Mouse (Mus musculus) erythroid progenitor cell, adult 5-6 weeks (primary cell): ENCODE measurements around the gene Zfp869. TPM values are rescaled to one million over a fixed set of nuclear protein-coding genes. Genes with fewer than 3 reads are reported as not detected.
"Not testable (repeated sequence)": the region's sequence is repeated elsewhere in the genome, so short reads cannot be mapped to it uniquely, and the experiment has no call there.

Source experiments
- ATAC-seq: replicated peaks from 2 replicates; pipeline ENCODE4 v1.8.0; 2016; ENCODE audit warnings: moderate number of reproducible peaks, mild to moderate bottlenecking, moderate TSS enrichment, inconsistent platforms; ENCODE audit not compliant: poor library complexity, low FRiP score, severe bottlenecking
- total RNA-seq, 2 experiments: library from RNA; stranded (forward) in 1 of 2; stranded (reverse) in 1 of 2; fragments of 150-400 nt in 1 of 2; fragments of 186-747, 209-891 nt in 1 of 2; gene quantifications; 2 replicates each; pipeline versions ENCODE4 v1.2.3 to v1.2.4; 2015 to 2017; ENCODE audit warnings: low replicate concordance in 2 of 2

Zfp869 gene
- total RNA-seq (2015; ENCODE audit: low replicate concordance) (14.1 and 14.3 TPM in 2 replicates), total RNA-seq (2017; ENCODE audit: low replicate concordance) (6.6 and 24.6 TPM in 2 replicates)

GRCm38 (mm10) chr8:69710624-69711023 lies at the start of gene Zfp869:
TSS of gene Zfp869 (minus strand) at chr8:69710724.
- not testable (repeated sequence) for ATAC-seq

GRCm38 (mm10) chr8:69758316-69758715 lies 47.8 kb upstream of the Zfp869 start:
- ATAC-seq: no peak

- no peak for ATAC-seq
Measured at GRCm38 (mm10) chr8:69752437-69752836, 41.9 kb upstream of the Zfp869 start.

- ATAC-seq: peak; percentile 91
Measured at GRCm38 (mm10) chr8:69749544-69750454, 39.3 kb upstream of the Zfp869 start, which contains the start of gene Zfp963. TSS of gene Zfp963 (minus strand) at chr8:69749970.

GRCm38 (mm10) chr8:69741231-69741630 lies 30.7 kb upstream of the Zfp869 start:
- ATAC-seq: no peak

GRCm38 (mm10) chr8:69740763-69741162 lies 30.2 kb upstream of the Zfp869 start:
- ATAC-seq: no peak

- ATAC-seq: 0 out of 2 replicates have a peak, but pooled peaks have one; percentile 39
Measured at GRCm38 (mm10) chr8:69735495-69735894, 25.0 kb upstream of the Zfp869 start.

- ATAC-seq: 0 out of 2 replicates have a peak, but pooled peaks have one; percentile 8
Measured at GRCm38 (mm10) chr8:69717232-69717580, 6.7 kb upstream of the Zfp869 start.

GRCm38 (mm10) chr8:69716403-69717231 lies 6.1 kb upstream of the Zfp869 start:
- peak; percentile 98 for ATAC-seq

- no peak for ATAC-seq
Measured at GRCm38 (mm10) chr8:69715366-69715765, 4.8 kb upstream of the Zfp869 start.

GRCm38 (mm10) chr8:69713516-69713915 lies 3.0 kb upstream of the Zfp869 start:
- no peak for ATAC-seq

GRCm38 (mm10) chr8:69701810-69702209 lies 8.7 kb downstream of the Zfp869 start:
- no peak for ATAC-seq

GRCm38 (mm10) chr8:69665051-69665450 lies 45.5 kb downstream of the Zfp869 start:
- not testable (repeated sequence) for ATAC-seq

GRCm38 (mm10) chr8:69661294-69661693 lies 49.2 kb downstream of the Zfp869 start:
- no peak for ATAC-seq

Other genes starting within 250 kb of the Zfp869 start
- not detected in 2 replicates for gene Gm7697, start 187.7 kb downstream of the Zfp869 start, total RNA-seq (2015; ENCODE audit: low replicate concordance)
- not detected in 2 replicates for gene Gm7697, start 187.7 kb downstream of the Zfp869 start, total RNA-seq (2017; ENCODE audit: low replicate concordance)
- 10.8 and 10.9 TPM in 2 replicates for gene Zfp868, start 85.2 kb downstream of the Zfp869 start, total RNA-seq (2015; ENCODE audit: low replicate concordance)
- 21.5 and 24.0 TPM in 2 replicates for gene Zfp868, start 85.2 kb downstream of the Zfp869 start, total RNA-seq (2017; ENCODE audit: low replicate concordance)
- gene Zfp964, start 56.2 kb downstream of the Zfp869 start, total RNA-seq (2015; ENCODE audit: low replicate concordance): not detected in 2 replicates
- not detected in 2 replicates for gene Zfp964, start 56.2 kb downstream of the Zfp869 start, total RNA-seq (2017; ENCODE audit: low replicate concordance)
- gene Zfp963, start 39.2 kb upstream of the Zfp869 start, total RNA-seq (2015; ENCODE audit: low replicate concordance): 3.4 and 16.6 TPM in 2 replicates
- 7.1 and 8.5 TPM in 2 replicates for gene Zfp963, start 39.2 kb upstream of the Zfp869 start, total RNA-seq (2017; ENCODE audit: low replicate concordance)
- not detected in 2 replicates for gene Gm20422, start 64.2 kb upstream of the Zfp869 start, total RNA-seq (2015; ENCODE audit: low replicate concordance)
- not detected in 2 replicates for gene Gm20422, start 64.2 kb upstream of the Zfp869 start, total RNA-seq (2017; ENCODE audit: low replicate concordance)
- 7.9 and 12.6 TPM in 2 replicates for gene Atp13a1, start 80.4 kb upstream of the Zfp869 start, total RNA-seq (2015; ENCODE audit: low replicate concordance)
- gene Atp13a1, start 80.4 kb upstream of the Zfp869 start, total RNA-seq (2017; ENCODE audit: low replicate concordance): 12.3 and 13.7 TPM in 2 replicates
- 21.3 and 37.3 TPM in 2 replicates for gene Zfp866, start 80.5 kb upstream of the Zfp869 start, total RNA-seq (2015; ENCODE audit: low replicate concordance)
- gene Zfp866, start 80.5 kb upstream of the Zfp869 start, total RNA-seq (2017; ENCODE audit: low replicate concordance): 37.1 and 60.5 TPM in 2 replicates
- 8.4 and 24.1 TPM in 2 replicates for gene Gmip, start 98.0 kb upstream of the Zfp869 start, total RNA-seq (2015; ENCODE audit: low replicate concordance)
- gene Gmip, start 98.0 kb upstream of the Zfp869 start, total RNA-seq (2017; ENCODE audit: low replicate concordance): 5.5 and 16.6 TPM in 2 replicates
- 0.42 TPM in 1 of 2 replicates, not detected in the other for gene Lpar2, start 111.7 kb upstream of the Zfp869 start, total RNA-seq (2015; ENCODE audit: low replicate concordance)
- gene Lpar2, start 111.7 kb upstream of the Zfp869 start, total RNA-seq (2017; ENCODE audit: low replicate concordance): not detected in 2 replicates
- gene Pbx4, start 121.8 kb upstream of the Zfp869 start, total RNA-seq (2015; ENCODE audit: low replicate concordance): 4.2 TPM in 1 of 2 replicates, not detected in the other
- gene Pbx4, start 121.8 kb upstream of the Zfp869 start, total RNA-seq (2017; ENCODE audit: low replicate concordance): 2.1 and 8.2 TPM in 2 replicates
- gene Cilp2, start 177.0 kb upstream of the Zfp869 start, total RNA-seq (2015; ENCODE audit: low replicate concordance): not detected in 2 replicates
- not detected in 2 replicates for gene Cilp2, start 177.0 kb upstream of the Zfp869 start, total RNA-seq (2017; ENCODE audit: low replicate concordance)
- not detected in 2 replicates for gene Tssk6, start 191.5 kb upstream of the Zfp869 start, total RNA-seq (2015; ENCODE audit: low replicate concordance)
- gene Tssk6, start 191.5 kb upstream of the Zfp869 start, total RNA-seq (2017; ENCODE audit: low replicate concordance): not detected in 2 replicates
- gene Ndufa13, start 191.8 kb upstream of the Zfp869 start, total RNA-seq (2015; ENCODE audit: low replicate concordance): 20.5 and 29.6 TPM in 2 replicates
- 29.0 and 40.8 TPM in 2 replicates for gene Ndufa13, start 191.8 kb upstream of the Zfp869 start, total RNA-seq (2017; ENCODE audit: low replicate concordance)
- gene Yjefn3, start 192.0 kb upstream of the Zfp869 start, total RNA-seq (2015; ENCODE audit: low replicate concordance): not detected in 2 replicates
- not detected in 2 replicates for gene Yjefn3, start 192.0 kb upstream of the Zfp869 start, total RNA-seq (2017; ENCODE audit: low replicate concordance)